Mouse (Mus musculus) intestine, embryonic 14.5 days (tissue): ENCODE data around the gene Mgat2. TPM values are rescaled to one million over a fixed set of nuclear protein-coding genes. Genes with fewer than 3 reads are reported as not detected.

Source experiments
- microRNA-seq: library from miRNA; unstranded; fragments of <30 nt; microRNA quantifications from one replicate; pipeline ENCODE4, GENCODE M21; 2016
- polyA plus RNA-seq: library from polyadenylated mRNA; unstranded; fragments of >200 nt; fragmentation: Nextera tagmentation; extraction: Ambion mirVana; gene quantifications from 2 replicates; pipeline ENCODE4 v1.2.1, GENCODE M21; 2014

Gene Mgat2
- polyA plus RNA-seq, 1 experiment from 2014 or later = 49.4 TPM

Small RNA genes lying within 50 kb of the gene (microRNA-seq; reads per million reads assigned to microRNA genes)
- gene Gm47287 (not detected), gene Gm47295 (0.59 reads per million)

Other genes with a start within 250 kb of the Mgat2 start
- 2,140 and 2,401 TPM in 2 replicates for gene Rps29, start 25.0 kb upstream of the Mgat2 start, polyA plus RNA-seq
- gene Lrr1, start 15.3 kb upstream of the Mgat2 start, polyA plus RNA-seq = 19.7 and 23.4 TPM in 2 replicates
- 678 and 785 TPM in 2 replicates for gene Rpl36al, start 74 bp upstream of the Mgat2 start, polyA plus RNA-seq
- gene Gm49383, start 12.9 kb downstream of the Mgat2 start, polyA plus RNA-seq = 27.5 and 32.5 TPM in 2 replicates
- 8.1 and 8.7 TPM in 2 replicates for gene Dnaaf2, start 14.3 kb downstream of the Mgat2 start, polyA plus RNA-seq
- 25.8 and 29.4 TPM in 2 replicates for gene Gm49384, start 20.1 kb downstream of the Mgat2 start, polyA plus RNA-seq
- gene Pole2, start 44.0 kb downstream of the Mgat2 start, polyA plus RNA-seq = 28.1 and 29.8 TPM in 2 replicates
- 7.3 and 7.4 TPM in 2 replicates for gene Klhdc1, start 57.0 kb downstream of the Mgat2 start, polyA plus RNA-seq
- 120 and 133 TPM in 2 replicates for gene Klhdc2, start 112.5 kb downstream of the Mgat2 start, polyA plus RNA-seq
- gene Nemf, start 173.0 kb downstream of the Mgat2 start, polyA plus RNA-seq = 69.1 and 78.7 TPM in 2 replicates
- gene Arf6, start 188.0 kb downstream of the Mgat2 start, polyA plus RNA-seq = 48.2 and 53.3 TPM in 2 replicates
- gene Gm9887, start 188.3 kb downstream of the Mgat2 start, polyA plus RNA-seq = 1.1 and 1.5 TPM in 2 replicates